Mouse (Mus musculus) lung, embryonic 15.5 days (tissue): ENCODE measurements at regions not wholly inside any gene's neighbourhood (a gene's known extent, or its start where the extent isn't known, plus 50 kb on each side); places are given as distances from the start of the nearest gene placed in this dataset.
A peak's percentile ranks its signal among the peaks of the same experiment; 100 is the strongest.

Experiments
- ATAC-seq: fragments of 200-750 bp; cut with Nextera tagmentation; 2 replicates; pipeline ENCODE4 v1.8.0; 2017; ENCODE audit warnings: moderate number of reproducible peaks, borderline replicate concordance; ENCODE audit not compliant: low FRiP score, low TSS enrichment; ENCODE audit errors: extremely low read depth
- H3K27ac ChIP-seq: fragments of 300-500 bp; sonication (generic); 2 replicates; pipeline ENCODE4 v1.5.1; 2015; ENCODE audit warnings: moderate library complexity, mild to moderate bottlenecking, inconsistent platforms
- H3K27me3 ChIP-seq: fragments of 300-500 bp; sonication (generic); 2 replicates; pipeline ENCODE4 v1.6.1; 2015; ENCODE audit warnings: inconsistent platforms
- H3K36me3 ChIP-seq: fragments of 300-500 bp; sonication (generic); 2 replicates; pipeline ENCODE4 v1.6.1; 2015; ENCODE audit warnings: inconsistent platforms
- H3K4me1 ChIP-seq: fragments of 300-500 bp; sonication (generic); 2 replicates; pipeline ENCODE4 v1.6.1; 2015; ENCODE audit warnings: inconsistent platforms
- H3K4me2 ChIP-seq: fragments of 300-500 bp; sonication (generic); 2 replicates; pipeline ENCODE4 v1.6.1; 2015; ENCODE audit warnings: inconsistent platforms, mild to moderate bottlenecking, moderate library complexity
- H3K4me3 ChIP-seq: fragments of 300-500 bp; sonication (generic); 2 replicates; pipeline ENCODE4 v1.5.1; 2015; ENCODE audit warnings: mild to moderate bottlenecking, inconsistent platforms
- H3K9ac ChIP-seq: fragments of 300-500 bp; sonication (generic); 2 replicates; pipeline ENCODE4 v1.6.1; 2015; ENCODE audit warnings: inconsistent platforms
- H3K9me3 ChIP-seq: fragments of 300-500 bp; sonication (generic); 2 replicates; pipeline ENCODE4 v1.6.1; 2016; ENCODE audit warnings: inconsistent platforms
- WGBS: fragments of 180-500 bp; shearing (Covaris S2); methylation state at CpG from one replicate; pipeline ENCODE4 v1.1.7; 2015; 5-methylcytosine and 5-hydroxymethylcytosine counted together

- H3K36me3 ChIP-seq, result no peaks in the 10 kb centered on the region
- H3K4me2 ChIP-seq, result no peak overlapping the region
- H3K9me3 ChIP-seq, result no peaks in the 10 kb centered on the region
- H3K27me3 ChIP-seq, result no peaks in the 10 kb centered on the region
- H3K27ac ChIP-seq, result no peak overlapping the region
- no peak overlapping the region for H3K9ac ChIP-seq
- H3K4me3 ChIP-seq, result no peak overlapping the region
- ATAC-seq, result no peak
- no peaks in the 10 kb centered on the region for H3K4me1 ChIP-seq
Observed at GRCm38 (mm10) chr1:92386752-92387151, 86.9 kb downstream of the Ndufa10 start.

- Histone ChIP-seq H3K9me3 (no peaks in the 10 kb centered on the region), H3K4me2 (no peak overlapping the region), H3K27ac (no peak overlapping the region), H3K36me3 (no peaks in the 10 kb centered on the region), H3K27me3 (no peaks in the 10 kb centered on the region), H3K9ac (no peak overlapping the region), H3K4me1 (no peaks in the 10 kb centered on the region), H3K4me3 (no peak overlapping the region)
- no peak for ATAC-seq
Observed at GRCm38 (mm10) chr1:92384945-92385344, 88.7 kb downstream of the Ndufa10 start.

GRCm38 (mm10) chr1:92383749-92384148, 89.9 kb downstream of the Ndufa10 start:
- no peaks in the 10 kb centered on the region for H3K9me3 ChIP-seq
- WGBS, result 75% methylated on average over 4 of the region's 4 CpGs
- H3K27ac ChIP-seq, result no peak overlapping the region
- no peak overlapping the region for H3K4me2 ChIP-seq
- H3K27me3 ChIP-seq, result no peaks in the 10 kb centered on the region
- H3K36me3 ChIP-seq, result no peaks in the 10 kb centered on the region
- H3K4me1 ChIP-seq, result peaks cover 8% of the 10 kb centered on the region
- H3K4me3 ChIP-seq, result no peak overlapping the region
- H3K9ac ChIP-seq, result no peak overlapping the region
- ATAC-seq, result no peak

GRCm38 (mm10) chr1:92379510-92379886, 94.2 kb downstream of the Ndufa10 start:
- no peak for ATAC-seq
- H3K4me1 ChIP-seq, result peaks cover 10% of the 10 kb centered on the region
- no peaks in the 10 kb centered on the region for H3K27me3 ChIP-seq
- H3K4me2 ChIP-seq, result no peak overlapping the region
- peak overlapping the region; percentile 43; the same call in 1 of the 2 replicates for H3K27ac ChIP-seq
- no peaks in the 10 kb centered on the region for H3K9me3 ChIP-seq
- no peak overlapping the region for H3K9ac ChIP-seq
- no peaks in the 10 kb centered on the region for H3K36me3 ChIP-seq
- H3K4me3 ChIP-seq, result no peak overlapping the region
- WGBS, result 65% methylated on average over 3 of the region's 3 CpGs

GRCm38 (mm10) chr1:92378741-92379509, 94.7 kb downstream of the Ndufa10 start:
- peak overlapping the region; percentile 43; the same call in 1 of the 2 replicates for H3K27ac ChIP-seq
- no peaks in the 10 kb centered on the region for H3K9me3 ChIP-seq
- no peak overlapping the region for H3K9ac ChIP-seq
- H3K36me3 ChIP-seq, result no peaks in the 10 kb centered on the region
- 62% methylated on average over 8 of the region's 8 CpGs for WGBS
- ATAC-seq, result peak; percentile 73
- H3K4me3 ChIP-seq, result no peak overlapping the region
- no peaks in the 10 kb centered on the region for H3K27me3 ChIP-seq
- H3K4me1 ChIP-seq, result peaks cover 10% of the 10 kb centered on the region
- H3K4me2 ChIP-seq, result no peak overlapping the region

GRCm38 (mm10) chr1:92376456-92376855, 97.2 kb downstream of the Ndufa10 start:
- Histone ChIP-seq H3K36me3 (no peaks in the 10 kb centered on the region), H3K9ac (no peak overlapping the region), H3K4me2 (no peak overlapping the region), H3K4me3 (no peak overlapping the region), H3K27ac (no peak overlapping the region), H3K4me1 (peaks cover 15% of the 10 kb centered on the region), H3K27me3 (no peaks in the 10 kb centered on the region), H3K9me3 (no peaks in the 10 kb centered on the region)
- 69% methylated on average over 4 of the region's 4 CpGs for WGBS
- ATAC-seq, result no peak

- H3K27me3 ChIP-seq, result no peaks in the 10 kb centered on the region
- H3K4me1 ChIP-seq, result peaks cover 7% of the 10 kb centered on the region
- H3K4me3 ChIP-seq, result no peak overlapping the region
- H3K4me2 ChIP-seq, result no peak overlapping the region
- H3K27ac ChIP-seq, result no peak overlapping the region
- WGBS, result 73% methylated on average over 5 of the region's 5 CpGs
- H3K9ac ChIP-seq, result no peak overlapping the region
- no peaks in the 10 kb centered on the region for H3K9me3 ChIP-seq
- 0 out of 2 replicates have a peak, but pooled peaks have one; percentile 9 for ATAC-seq
- H3K36me3 ChIP-seq, result no peaks in the 10 kb centered on the region
Observed at GRCm38 (mm10) chr1:92372222-92372990, 101.3 kb downstream of the Ndufa10 start.

GRCm38 (mm10) chr1:92371357-92371981, 102.2 kb downstream of the Ndufa10 start:
- ATAC-seq, result 0 out of 2 replicates have a peak, but pooled peaks have one; percentile 2
- WGBS, result 33% methylated on average over 11 of the region's 11 CpGs
- H3K27ac ChIP-seq, result no peak overlapping the region

GRCm38 (mm10) chr1:92370842-92371241, 102.8 kb downstream of the Ndufa10 start:
- WGBS, result 89% methylated on average over 4 of the region's 4 CpGs
- H3K4me2 ChIP-seq, result no peak overlapping the region
- ATAC-seq, result no peak

More at GRCm38 (mm10) chr1:92371357-92371981, 102.2 kb downstream of the Ndufa10 start:
- H3K9ac ChIP-seq, result no peak overlapping the region
- H3K27me3 ChIP-seq, result no peaks in the 10 kb centered on the region
- no peaks in the 10 kb centered on the region for H3K36me3 ChIP-seq
- peaks cover 7% of the 10 kb centered on the region for H3K4me1 ChIP-seq
- no peak overlapping the region for H3K4me3 ChIP-seq
- no peaks in the 10 kb centered on the region for H3K9me3 ChIP-seq
- H3K4me2 ChIP-seq, result 0 out of 2 replicates have a peak overlapping the region, but pooled peaks have one; percentile 26

GRCm38 (mm10) chr1:92369972-92370371, 103.7 kb downstream of the Ndufa10 start:
- Histone ChIP-seq H3K9me3 (no peaks in the 10 kb centered on the region), H3K4me3 (no peak overlapping the region), H3K4me1 (peaks cover 7% of the 10 kb centered on the region), H3K36me3 (no peaks in the 10 kb centered on the region), H3K4me2 (no peak overlapping the region), H3K27me3 (no peaks in the 10 kb centered on the region), H3K27ac (no peak overlapping the region), H3K9ac (no peak overlapping the region)
- WGBS, result 75% methylated on average over 5 of the region's 5 CpGs
- no peak for ATAC-seq

More at GRCm38 (mm10) chr1:92370842-92371241, 102.8 kb downstream of the Ndufa10 start:
- Histone ChIP-seq H3K9me3 (no peaks in the 10 kb centered on the region), H3K27me3 (no peaks in the 10 kb centered on the region), H3K36me3 (no peaks in the 10 kb centered on the region), H3K4me3 (no peak overlapping the region), H3K9ac (no peak overlapping the region), H3K4me1 (peaks cover 7% of the 10 kb centered on the region), H3K27ac (no peak overlapping the region)

GRCm38 (mm10) chr1:92366249-92366648, 107.4 kb downstream of the Ndufa10 start:
- Histone ChIP-seq H3K4me1 (peaks cover under 1% of the 10 kb centered on the region; the same call in 1 of the 2 replicates), H3K4me2 (no peak overlapping the region), H3K36me3 (no peaks in the 10 kb centered on the region), H3K27me3 (no peaks in the 10 kb centered on the region), H3K9ac (no peak overlapping the region), H3K27ac (no peak overlapping the region), H3K4me3 (no peak overlapping the region), H3K9me3 (no peaks in the 10 kb centered on the region)
- 68% methylated on average over 5 of the region's 5 CpGs for WGBS
- ATAC-seq, result no peak
